Mouse (Mus musculus) ES-E14 (cell line): ENCODE results near the gene Spesp1. TPM values are rescaled to one million over a fixed set of nuclear protein-coding genes. Genes with fewer than 3 reads are reported as not detected.

Source experiments
- DNase-seq: peaks from one replicate; pipeline ENCODE4 v3.0.0-alpha.2; 2013; ENCODE audit warnings: low read depth, low spot score
- H3K27ac ChIP-seq: 2 replicates; pipeline ENCODE4 v1.5.1; 2012; ENCODE audit warnings: low read depth, mild to moderate bottlenecking, low read length, moderate library complexity, mixed read lengths; ENCODE audit not compliant: poor library complexity, insufficient read depth, severe bottlenecking
- H3K36me3 ChIP-seq: 2 replicates; pipeline ENCODE4 v1.6.1; 2012; ENCODE audit warnings: mild to moderate bottlenecking, low read length, moderate library complexity, mixed read lengths; ENCODE audit not compliant: control insufficient read depth, poor library complexity, insufficient read depth, severe bottlenecking
- H3K4me1 ChIP-seq, 2 experiments: fragments of 150-350 bp in 1 of 2; sonication (generic) in 1 of 2; 2 replicates each; pipeline ENCODE4 v1.6.1; 2012; ENCODE audit warnings: low read length in 2 of 2, mild to moderate bottlenecking in 1 of 2, mixed read lengths in 1 of 2; ENCODE audit not compliant: control insufficient read depth in 2 of 2, insufficient read depth in 2 of 2, poor library complexity in 1 of 2
- H3K4me3 ChIP-seq, 2 experiments: fragments of 150-350 bp in 1 of 2; sonication (generic) in 1 of 2; 2 replicates each; pipeline ENCODE4 v1.5.1; 2012; ENCODE audit warnings: low read length in 2 of 2, low read depth in 1 of 2, mild to moderate bottlenecking in 1 of 2, mixed read lengths in 1 of 2; ENCODE audit not compliant: insufficient read depth in 1 of 2, poor library complexity in 1 of 2, severe bottlenecking in 1 of 2
- H3K9ac ChIP-seq: 2 replicates; pipeline ENCODE4 v1.6.1; 2012; ENCODE audit warnings: low read depth, mild to moderate bottlenecking, low read length, mixed read lengths; ENCODE audit not compliant: poor library complexity, insufficient read depth, severe bottlenecking
- H3K9me3 ChIP-seq: fragments of 150-350 bp; sonication (generic); 2 replicates; pipeline ENCODE4 v1.6.1; 2012; ENCODE audit warnings: low read depth, mild to moderate bottlenecking, low read length; ENCODE audit not compliant: control insufficient read depth, insufficient read depth
- CHD2 ChIP-seq: IDR thresholded peaks from 2 replicates; pipeline ENCODE4 v1.6.1; 2014; ENCODE audit warnings: mild to moderate bottlenecking, low read depth, low read length, inconsistent platforms
- HCFC1 ChIP-seq: IDR thresholded peaks from 2 replicates; pipeline ENCODE4 v1.6.1; 2012; ENCODE audit warnings: low read length, inconsistent platforms, borderline replicate concordance; ENCODE audit not compliant: insufficient read depth
- MAFK ChIP-seq: IDR thresholded peaks from 2 replicates; pipeline ENCODE4 v1.6.1; 2014; ENCODE audit warnings: mild to moderate bottlenecking, low read depth, low read length, inconsistent platforms; ENCODE audit not compliant: insufficient read depth
- ZC3H11A ChIP-seq: IDR thresholded peaks from 2 replicates; pipeline ENCODE4 v1.6.1; 2012; ENCODE audit warnings: low read depth, mild to moderate bottlenecking, inconsistent platforms, low read length, borderline replicate concordance
- ZNF384 ChIP-seq: IDR thresholded peaks from 2 replicates; pipeline ENCODE4 v1.6.1; 2012; ENCODE audit warnings: low read depth, low read length, inconsistent platforms
- in situ Hi-C, 2 experiments: fragments of 600-800 bp; cut with MboI; formaldehyde crosslinking; loops; one replicate each; pipeline ENCODE4 v1.15.1; 2025; ENCODE audit warnings: low sequenced_read_pairs in 2 of 2, inconsistent platforms in 1 of 2; ENCODE audit not compliant: unreplicated experiment in 2 of 2
- total RNA-seq: library from RNA; depleted of rRNA; stranded (reverse); fragments of 300-350 nt; gene quantifications from 2 replicates; pipeline ENCODE4 v1.2.3, GENCODE M21; 2012

The Spesp1 gene
- total RNA-seq, 1 experiment = 2.1 TPM

DNA sequence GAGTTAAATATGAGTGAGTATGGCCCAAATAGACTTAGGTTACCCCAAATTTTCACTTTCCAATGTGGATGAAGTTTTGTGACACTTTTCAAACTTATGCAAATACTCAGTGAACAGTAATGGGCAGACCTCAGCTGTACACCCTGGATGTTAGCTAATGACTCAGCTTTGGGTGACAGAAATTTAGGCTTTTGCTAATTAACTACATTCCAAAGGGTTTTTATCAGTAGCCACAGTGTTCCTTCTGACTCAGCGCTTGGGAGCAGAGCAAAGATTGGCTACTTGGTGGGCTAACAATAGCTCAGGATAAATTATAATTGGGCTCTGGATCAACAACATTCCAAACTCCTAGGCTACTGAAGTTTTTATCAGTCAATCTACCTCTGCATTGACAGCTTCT, 14.9 kb upstream of the Spesp1 start:
- no peaks in the 10 kb centered on the region for H3K36me3 ChIP-seq
- no peak overlapping the region for H3K9ac ChIP-seq
- H3K27ac ChIP-seq = no peak overlapping the region
- no peak for DNase-seq
- peaks cover 0 to 2% of the 10 kb centered on the region in 2 experiments; a peak in 1 of 4 replicates for H3K4me1 ChIP-seq
- H3K9me3 ChIP-seq = no peaks in the 10 kb centered on the region
- in situ Hi-C loops = no loop called here
- no peak for TF ChIP-seq CHD2
- TF ChIP-seq ZNF384 = no peak
- no peak overlapping the region for H3K4me3 ChIP-seq

DNA sequence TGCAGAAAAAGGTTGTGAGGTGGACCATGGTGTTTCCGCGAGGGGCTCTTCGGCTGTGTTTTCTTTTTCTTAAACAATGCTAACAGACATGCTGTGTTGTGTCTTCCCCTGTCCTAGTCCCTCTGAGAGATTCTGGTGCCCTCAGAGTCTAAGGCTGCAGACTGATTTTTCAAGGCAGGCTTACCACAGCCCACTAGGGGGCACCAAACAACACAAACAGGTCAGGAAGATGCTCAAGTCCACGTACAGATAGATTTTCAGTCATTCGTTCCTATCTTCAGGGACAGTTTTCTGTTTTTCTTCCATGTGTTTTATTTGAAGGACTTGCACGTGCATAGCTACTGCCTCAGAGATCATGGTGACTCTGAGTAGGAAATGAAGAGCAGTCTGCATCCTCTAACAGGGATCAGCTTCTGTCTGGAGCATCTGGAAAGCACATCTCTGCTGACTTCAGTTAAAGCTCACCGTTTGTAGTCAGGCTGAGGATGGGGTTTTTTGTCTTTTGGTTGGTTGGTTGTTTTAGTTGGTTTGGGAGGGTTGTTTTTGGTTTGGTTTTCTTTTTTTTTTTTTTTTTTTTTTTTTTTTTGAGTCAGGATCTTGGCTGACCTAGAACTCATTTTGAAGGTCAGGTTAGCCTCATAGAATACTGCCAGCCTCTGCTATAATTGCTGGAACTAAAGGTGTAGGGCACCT, 13.1 kb upstream of the Spesp1 start:
- Histone ChIP-seq H3K9ac (no peak overlapping the region), H3K9me3 (no peaks in the 10 kb centered on the region), H3K27ac (no peak overlapping the region), H3K4me1 (peaks cover 0 to 2% of the 10 kb centered on the region in 2 experiments; a peak in 1 of 4 replicates), H3K36me3 (no peaks in the 10 kb centered on the region), H3K4me3 (no peak overlapping the region)
- TF ChIP-seq ZNF384 (peak; percentile 91), ZC3H11A (peak; percentile 63; the same call in 1 of the 2 replicates), HCFC1 (no peak), MAFK (no peak), CHD2 (no peak)
- DNase-seq = peak; percentile 81
- in situ Hi-C loops = no loop called here

DNA sequence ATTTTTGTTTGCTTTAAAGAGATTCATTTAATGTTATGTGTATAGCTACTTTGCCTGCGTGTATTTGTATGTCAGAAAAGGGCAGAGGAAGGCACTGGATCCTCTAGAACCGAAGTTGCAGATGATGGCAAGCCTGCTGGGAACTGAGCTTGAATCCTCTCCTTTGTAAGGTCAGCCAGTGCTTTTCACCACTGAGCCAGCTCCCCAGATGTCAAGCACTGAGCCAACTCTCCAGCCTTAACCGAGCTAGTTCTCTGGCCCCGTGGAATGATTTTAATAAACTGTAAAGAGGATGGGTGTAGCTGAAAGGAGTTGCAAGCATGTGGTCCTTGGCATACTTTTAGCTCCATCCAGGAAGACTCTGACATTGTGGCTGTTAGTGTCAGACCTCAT, 5.6 kb upstream of the Spesp1 start:
- no peak for DNase-seq
- in situ Hi-C loops = loop anchor here in 1 of 2 experiments (10.0 kb wide), 1 partner anchor 267 kb away; no protein-coding TSS in a partner anchor
- TF ChIP-seq ZC3H11A (no peak), HCFC1 (no peak), CHD2 (no peak), ZNF384 (no peak), MAFK (no peak)

DNA sequence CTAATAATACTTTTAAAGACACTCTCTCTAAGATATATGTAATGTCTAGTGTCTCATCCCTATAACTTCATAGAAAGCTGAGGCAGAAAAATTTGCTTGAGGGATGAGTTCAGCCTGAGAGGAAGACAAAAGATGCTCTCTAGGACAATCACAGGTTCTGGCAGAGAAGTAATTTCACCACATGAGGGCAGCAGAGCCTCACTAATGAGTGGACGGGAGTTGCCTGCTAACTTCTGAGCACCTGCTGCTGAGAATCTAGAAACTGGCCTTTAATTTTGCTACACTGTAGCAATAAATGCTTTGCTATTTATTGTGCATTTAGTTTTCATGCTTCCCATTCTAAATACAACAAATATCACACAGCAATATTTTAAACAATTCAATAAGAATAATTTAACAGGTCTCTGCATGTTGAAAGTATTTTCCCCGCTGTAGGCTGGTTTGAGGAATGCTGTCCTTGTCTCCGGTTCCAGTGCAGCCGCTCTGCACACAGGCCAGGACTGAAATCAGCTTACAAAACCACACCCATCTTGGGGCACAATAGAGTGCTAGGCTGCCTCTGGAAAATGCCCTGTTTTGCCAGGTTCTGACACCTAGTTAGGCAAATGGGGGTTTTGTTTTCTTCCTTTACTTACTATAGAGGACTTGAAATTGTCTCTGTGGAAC, 5.1 kb upstream of the Spesp1 start:
- Histone ChIP-seq H3K4me1 (0 out of 4 replicates have a peak, but pooled peaks cover 0 to 2% of the 10 kb centered on the region in 2 experiments), H3K9ac (no peak overlapping the region), H3K36me3 (no peaks in the 10 kb centered on the region), H3K27ac (no peak overlapping the region), H3K4me3 (no peak overlapping the region), H3K9me3 (no peaks in the 10 kb centered on the region)
- no peak for TF ChIP-seq HCFC1
- peak; percentile 88 for TF ChIP-seq ZC3H11A
- in situ Hi-C loops = loop anchor here in 1 of 2 experiments (10.0 kb wide), 1 partner anchor 268 kb away; no protein-coding TSS in a partner anchor
- DNase-seq = no peak

More for the DNA sequence above, 5.6 kb upstream of the Spesp1 start:
- H3K9me3 ChIP-seq = no peaks in the 10 kb centered on the region
- 0 out of 4 replicates have a peak, but pooled peaks cover 0 to 2% of the 10 kb centered on the region in 2 experiments for H3K4me1 ChIP-seq
- H3K36me3 ChIP-seq = no peaks in the 10 kb centered on the region
- H3K9ac ChIP-seq = no peak overlapping the region
- H3K27ac ChIP-seq = no peak overlapping the region
- H3K4me3 ChIP-seq = no peak overlapping the region
